Mouse (Mus musculus) midbrain, postnatal 0 days (tissue): Measurements from ENCODE around the gene Olfr1450. TPM values are rescaled to one million over a fixed set of nuclear protein-coding genes. Genes with fewer than 3 reads are reported as not detected.
"Not testable (repeated sequence)": the region's sequence is repeated elsewhere in the genome, so short reads cannot be mapped to it uniquely, and the experiment has no call there.

Experiments used
- ATAC-seq: fragments of 200-750 bp; cut with Nextera tagmentation; 2 replicates; pipeline ENCODE4 v1.8.0; 2017; ENCODE audit warnings: moderate number of reproducible peaks, mild to moderate bottlenecking, moderate TSS enrichment, moderate library complexity; ENCODE audit not compliant: low FRiP score
- DNase-seq: peaks from one replicate; pipeline ENCODE4 v3.0.0-alpha.2; 2015; ENCODE audit warnings: low spot score
- H3K27ac ChIP-seq: fragments of 300-500 bp; sonication (generic); 2 replicates; pipeline ENCODE4 v1.5.1; 2014; ENCODE audit warnings: low read depth, mild to moderate bottlenecking, low read length, mixed read lengths
- H3K27me3 ChIP-seq: fragments of 300-500 bp; sonication (generic); 2 replicates; pipeline ENCODE4 v1.6.1; 2014; ENCODE audit warnings: low read length, control low read depth, mixed read lengths; ENCODE audit not compliant: insufficient read depth
- H3K36me3 ChIP-seq: fragments of 300-500 bp; sonication (generic); 2 replicates; pipeline ENCODE4 v1.6.1; 2014; ENCODE audit warnings: low read length, control low read depth, mixed read lengths; ENCODE audit not compliant: insufficient read depth
- H3K4me1 ChIP-seq: fragments of 300-500 bp; sonication (generic); 2 replicates; pipeline ENCODE4 v1.6.1; 2014; ENCODE audit warnings: mild to moderate bottlenecking, control low read depth, antibody characterized with exemption, low read length, mixed read lengths; ENCODE audit not compliant: insufficient read depth
- H3K4me2 ChIP-seq: fragments of 300-500 bp; sonication (generic); 2 replicates; pipeline ENCODE4 v1.6.1; 2014; ENCODE audit warnings: low read depth, mild to moderate bottlenecking, low read length, mixed read lengths; ENCODE audit not compliant: poor library complexity, severe bottlenecking
- H3K4me3 ChIP-seq: fragments of 300-500 bp; sonication (generic); 2 replicates; pipeline ENCODE4 v1.5.1; 2014; ENCODE audit warnings: low read depth, mild to moderate bottlenecking, low read length, moderate library complexity
- H3K9ac ChIP-seq: fragments of 300-500 bp; sonication (generic); replicated peaks from 2 replicates; pipeline ENCODE4 v1.6.1; 2014; ENCODE audit warnings: mild to moderate bottlenecking, low read length, moderate library complexity, mixed read lengths; ENCODE audit not compliant: poor library complexity, severe bottlenecking
- H3K9me3 ChIP-seq: fragments of 300-500 bp; sonication (generic); 2 replicates; pipeline ENCODE4 v1.6.1; 2016; ENCODE audit warnings: low read length, control low read depth
- CTCF ChIP-seq: IDR thresholded peaks from 2 replicates; pipeline ENCODE4 v1.5.1; 2016; ENCODE audit warnings: antibody characterized with exemption, mild to moderate bottlenecking
- WGBS: fragments of 180-500 bp; shearing (Covaris S2); extraction: QIAGEN DNeasy Blood & Tissue Kit; methylation state at CpG from one replicate; pipeline ENCODE4 v1.1.7; 2014; 5-methylcytosine and 5-hydroxymethylcytosine counted together
- polyA plus RNA-seq: library from polyadenylated mRNA; unstranded; fragments of >200 nt; fragmentation: Nextera tagmentation; extraction: Ambion mirVana; gene quantifications from 2 replicates; pipeline ENCODE4 v1.2.1, GENCODE M21; 2015
- total RNA-seq: library from RNA; depleted of rRNA; stranded (reverse); fragments of >200 nt; gene quantifications from 2 replicates; pipeline ENCODE4 v1.2.3, GENCODE M21; 2014; rRNA removed

Gene Olfr1450
- total RNA-seq: not detected in 2 replicates
- polyA plus RNA-seq: not detected in 2 replicates

DNA sequence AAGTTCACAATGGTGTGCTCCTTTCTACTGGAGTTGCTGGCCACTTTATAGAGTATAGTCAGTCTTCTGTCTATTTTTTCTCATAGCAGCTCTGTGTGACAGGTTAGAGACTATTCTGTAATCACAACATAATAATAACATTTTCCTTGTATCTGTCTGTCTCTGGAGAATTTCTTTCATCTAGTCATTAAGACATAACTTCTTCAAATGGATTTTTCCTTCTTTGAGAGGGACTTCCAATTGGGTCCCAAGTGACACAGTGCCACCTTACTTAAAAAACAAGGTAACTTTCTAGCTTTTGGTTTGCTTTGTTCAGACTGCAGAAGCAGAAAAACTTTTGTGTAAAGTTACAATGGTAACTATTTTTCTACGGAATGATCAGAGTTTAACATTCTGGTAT lies at the start of gene Olfr1450:
Gene Olfr1450 (plus strand): TSS at position 301 of the 400 bp plus-strand sequence.
- DNase-seq (no peak), ATAC-seq (no peak)
- Histone ChIP-seq H3K27ac (no peak within 1 kb of the TSS), H3K27me3 (no peaks in the 10 kb centered on the region), H3K4me3 (no peak within 1 kb of the TSS), H3K9me3 (peaks cover 4% of the 10 kb centered on the region; the same call in 1 of the 2 replicates), H3K9ac (no peak within 1 kb of the TSS), H3K4me2 (no peak within 1 kb of the TSS), H3K4me1 (no peaks in the 10 kb centered on the region), H3K36me3 (no peaks in the 10 kb centered on the region)
- TF ChIP-seq CTCF: no peak
- WGBS: 87% methylated on average over 1 of the region's 1 CpGs

DNA sequence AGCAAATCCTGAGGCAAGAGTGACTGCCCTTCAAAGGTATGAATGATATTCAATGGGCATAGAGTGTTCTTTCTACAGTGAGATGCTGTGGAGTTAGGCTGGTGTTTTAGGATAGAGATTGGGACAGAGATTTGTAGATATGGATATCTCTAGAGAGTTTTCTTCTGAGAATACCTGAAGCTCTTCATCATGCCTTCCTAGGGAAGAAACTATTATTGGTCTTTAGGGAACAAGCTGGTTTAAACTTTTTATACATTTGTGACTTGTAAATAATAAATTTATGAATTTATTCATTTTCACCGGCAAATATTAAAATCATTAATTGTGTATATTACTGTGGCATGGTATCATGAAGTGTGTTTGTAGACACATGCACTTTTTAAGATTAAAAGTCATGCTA lies 46.4 kb upstream of the Olfr1450 start, which contains the start of gene Olfr1447:
Gene Olfr1447 (minus strand): TSS at position 101 of the 400 bp plus-strand sequence.
- Histone ChIP-seq H3K9me3 (peaks cover 4% of the 10 kb centered on the region; the same call in 1 of the 2 replicates), H3K27me3 (no peaks in the 10 kb centered on the region), H3K36me3 (no peaks in the 10 kb centered on the region), H3K4me1 (no peaks in the 10 kb centered on the region), H3K4me2 (no peak within 1 kb of the TSS), H3K9ac (no peak within 1 kb of the TSS), H3K4me3 (no peak within 1 kb of the TSS), H3K27ac (no peak within 1 kb of the TSS)
- TF ChIP-seq CTCF: no peak
- 89% methylated on average over 1 of the region's 1 CpGs for WGBS
- no peak for ATAC-seq
- DNase-seq: no peak

DNA sequence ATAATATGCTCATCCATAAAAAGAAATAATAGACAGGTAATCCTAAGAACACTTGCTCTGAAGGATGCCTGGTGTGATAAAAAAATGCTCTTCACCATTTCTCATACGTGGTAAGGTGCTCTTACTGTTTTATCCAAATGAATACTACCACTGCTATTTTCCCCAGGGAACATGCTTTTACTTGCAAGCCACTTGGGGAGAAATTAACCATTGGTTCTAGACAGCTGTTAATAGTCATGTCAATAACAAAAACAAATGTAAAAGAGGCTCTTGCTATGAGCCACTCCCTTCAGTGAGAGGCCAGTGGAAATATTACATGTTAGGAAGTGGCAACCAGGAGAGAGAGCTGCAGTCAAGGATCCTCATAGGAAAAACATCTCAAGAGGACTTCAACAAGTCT lies 25.7 kb upstream of the Olfr1450 start, which contains the start of gene Olfr1448:
Gene Olfr1448 (minus strand): TSS at position 101 of the 400 bp plus-strand sequence.
- Histone ChIP-seq H3K4me1 (no peaks in the 10 kb centered on the region), H3K4me3 (no peak within 1 kb of the TSS), H3K27ac (no peak within 1 kb of the TSS), H3K27me3 (no peaks in the 10 kb centered on the region), H3K9me3 (0 out of 2 replicates have a peak, but pooled peaks cover 6% of the 10 kb centered on the region), H3K4me2 (no peak within 1 kb of the TSS), H3K9ac (no peak within 1 kb of the TSS), H3K36me3 (no peaks in the 10 kb centered on the region)
- ATAC-seq (no peak), DNase-seq (no peak)
- TF ChIP-seq CTCF: no peak
- 63% methylated on average over 1 of the region's 1 CpGs for WGBS

DNA sequence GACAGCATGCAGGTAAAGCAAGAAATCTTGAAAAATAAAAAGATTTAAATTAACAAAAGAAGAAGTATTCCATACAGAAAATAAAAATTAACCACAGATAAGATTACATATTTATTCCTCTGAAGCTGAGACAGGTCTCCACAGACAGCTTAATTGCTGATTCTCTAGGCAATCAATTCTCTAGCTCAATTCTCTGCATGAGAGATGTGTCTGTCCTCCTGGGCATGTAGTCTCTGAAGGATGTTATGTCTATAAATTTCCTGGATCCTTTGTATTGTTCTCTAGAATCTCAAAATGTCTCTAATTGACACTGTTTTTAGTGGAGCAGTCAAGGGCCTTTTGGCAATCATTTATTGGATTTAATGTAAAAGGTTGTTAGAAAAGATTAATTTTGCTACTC lies 19.5 kb upstream of the Olfr1450 start, which contains the start of gene Olfr1449:
Gene Olfr1449 (plus strand): TSS at position 301 of the 400 bp plus-strand sequence.
- H3K27me3 ChIP-seq: no peaks in the 10 kb centered on the region
- H3K36me3 ChIP-seq: no peaks in the 10 kb centered on the region
- H3K4me1 ChIP-seq: no peaks in the 10 kb centered on the region
- 0 out of 2 replicates have a peak, but pooled peaks cover 4% of the 10 kb centered on the region for H3K9me3 ChIP-seq
- DNase-seq: no peak
- ATAC-seq: no peak
- no peak for TF ChIP-seq CTCF
- H3K27ac ChIP-seq: no peak within 1 kb of the TSS
- H3K4me3 ChIP-seq: no peak within 1 kb of the TSS
- no peak within 1 kb of the TSS for H3K9ac ChIP-seq
- no peak within 1 kb of the TSS for H3K4me2 ChIP-seq

- DNase-seq, H3K36me3 ChIP-seq, H3K27me3 ChIP-seq, H3K4me2 ChIP-seq, H3K27ac ChIP-seq, H3K4me1 ChIP-seq, H3K9me3 ChIP-seq, H3K4me3 ChIP-seq, H3K9ac ChIP-seq, ATAC-seq: not testable (repeated sequence)
- 85% methylated on average over 5 of the region's 5 CpGs for WGBS
Observed at GRCm38 (mm10) chr19:12970082-12970481, 20.0 kb downstream of the Olfr1450 start.

DNA sequence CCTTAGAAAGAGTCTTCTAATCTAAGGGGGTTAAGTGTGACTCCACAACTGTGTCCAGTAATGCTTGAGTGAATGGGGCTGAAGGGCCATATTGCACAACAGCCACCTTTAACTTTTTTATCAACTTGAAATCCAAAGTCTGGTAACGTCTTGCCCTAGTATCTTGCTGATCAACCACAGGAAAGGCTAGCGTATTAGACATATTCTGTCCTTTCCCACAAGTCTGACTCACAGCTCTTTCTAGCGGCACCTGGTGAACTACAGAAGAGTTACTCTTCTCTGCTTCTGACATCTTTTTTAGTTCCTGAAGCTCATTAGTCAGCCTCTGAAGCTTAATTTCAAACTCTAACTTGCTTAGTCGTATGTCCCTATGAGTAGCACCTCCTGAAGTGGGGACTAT lies 42.3 kb downstream of the Olfr1450 start:
- not testable (repeated sequence) for H3K27ac ChIP-seq, H3K4me1 ChIP-seq, H3K9ac ChIP-seq, H3K27me3 ChIP-seq, H3K4me2 ChIP-seq, H3K9me3 ChIP-seq, DNase-seq, ATAC-seq, H3K36me3 ChIP-seq, H3K4me3 ChIP-seq
- WGBS: 91% methylated on average over 4 of the region's 4 CpGs
